Mouse (Mus musculus) neural tube, embryonic 11.5 days (tissue): ENCODE measurements around the gene Lclat1. TPM values are rescaled to one million over a fixed set of nuclear protein-coding genes. Genes with fewer than 3 reads are reported as not detected.

Source experiments
- ATAC-seq: fragments of 200-750 bp; cut with Nextera tagmentation; 2 replicates; pipeline ENCODE4 v1.8.0; 2017; ENCODE audit warnings: moderate number of reproducible peaks, mild to moderate bottlenecking, moderate TSS enrichment, moderate library complexity; ENCODE audit not compliant: insufficient read depth, low FRiP score, low TSS enrichment
- DNase-seq: peaks from one replicate; pipeline ENCODE4 v3.0.0-alpha.2; 2015; ENCODE audit warnings: low spot score
- H3K27ac ChIP-seq: fragments of 300-500 bp; sonication (generic); 2 replicates; pipeline ENCODE4 v1.5.1; 2014; ENCODE audit warnings: low read depth, mild to moderate bottlenecking, low read length
- H3K27me3 ChIP-seq: fragments of 300-500 bp; sonication (generic); 2 replicates; pipeline ENCODE4 v1.6.1; 2014; ENCODE audit warnings: mild to moderate bottlenecking, low read length, mixed read lengths; ENCODE audit not compliant: control insufficient read depth, insufficient read depth
- H3K36me3 ChIP-seq: fragments of 300-500 bp; sonication (generic); 2 replicates; pipeline ENCODE4 v1.6.1; 2014; ENCODE audit warnings: mild to moderate bottlenecking, low read length, moderate library complexity, mixed read lengths; ENCODE audit not compliant: control insufficient read depth, insufficient read depth
- H3K4me1 ChIP-seq: fragments of 300-500 bp; sonication (generic); 2 replicates; pipeline ENCODE4 v1.6.1; 2014; ENCODE audit warnings: low read length, mixed read lengths; ENCODE audit not compliant: control insufficient read depth, insufficient read depth
- H3K4me2 ChIP-seq: fragments of 300-500 bp; sonication (generic); 2 replicates; pipeline ENCODE4 v1.6.1; 2014; ENCODE audit warnings: low read depth, mild to moderate bottlenecking, moderate library complexity
- H3K4me3 ChIP-seq: fragments of 300-500 bp; sonication (generic); 2 replicates; pipeline ENCODE4 v1.5.1; 2014; ENCODE audit warnings: low read depth, low read length
- H3K9ac ChIP-seq: fragments of 300-500 bp; sonication (generic); 2 replicates; pipeline ENCODE4 v1.6.1; 2014; ENCODE audit warnings: mild to moderate bottlenecking, low read length
- H3K9me3 ChIP-seq: fragments of 300-500 bp; sonication (generic); 2 replicates; pipeline ENCODE4 v1.6.1; 2016; ENCODE audit warnings: low read length; ENCODE audit not compliant: control insufficient read depth
- WGBS: fragments of 180-500 bp; shearing (Covaris S2); extraction: QIAGEN DNeasy Blood & Tissue Kit; methylation state at CpG from one replicate; pipeline ENCODE4 v1.1.7; 2014; 5-methylcytosine and 5-hydroxymethylcytosine counted together
- polyA plus RNA-seq: library from polyadenylated mRNA; unstranded; fragments of >200 nt; fragmentation: Nextera tagmentation; extraction: Ambion mirVana; gene quantifications from 2 replicates; pipeline ENCODE4 v1.2.1, GENCODE M21; 2014

The Lclat1 gene
- polyA plus RNA-seq, 1 experiment from 2014 or later, result 15.8 TPM

DNA sequence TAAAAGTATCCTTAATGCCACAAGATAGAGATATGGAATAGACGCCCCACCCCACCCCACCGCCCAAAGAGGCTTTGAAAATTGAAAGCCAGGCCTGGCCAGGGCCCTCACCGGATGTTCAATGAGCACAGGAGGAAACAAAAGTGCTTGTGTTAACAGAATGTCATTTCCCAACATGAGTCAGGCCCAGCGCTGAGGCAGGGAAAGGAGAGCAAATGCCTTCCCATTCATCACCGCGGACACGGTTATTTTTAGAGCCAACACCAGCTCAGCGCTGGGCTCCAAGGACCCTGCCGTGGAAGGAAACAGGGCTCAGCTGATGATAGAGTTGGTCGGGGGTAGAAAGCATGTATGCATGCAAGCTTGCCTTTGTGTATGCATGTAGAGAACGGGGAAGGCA is 40.4 kb upstream of the Lclat1 start:
- no peaks in the 10 kb centered on the region for H3K9me3 ChIP-seq
- H3K27ac ChIP-seq, result no peak overlapping the region
- DNase-seq (peak; percentile 72), ATAC-seq (no peak)
- WGBS, result 35% methylated on average over 11 of the region's 11 CpGs
- no peaks in the 10 kb centered on the region for H3K27me3 ChIP-seq
- no peaks in the 10 kb centered on the region for H3K36me3 ChIP-seq
- no peak overlapping the region for H3K4me2 ChIP-seq
- H3K9ac ChIP-seq, result no peak overlapping the region
- H3K4me3 ChIP-seq, result no peak overlapping the region
- peaks cover 11% of the 10 kb centered on the region; the same call in 1 of the 2 replicates for H3K4me1 ChIP-seq

DNA sequence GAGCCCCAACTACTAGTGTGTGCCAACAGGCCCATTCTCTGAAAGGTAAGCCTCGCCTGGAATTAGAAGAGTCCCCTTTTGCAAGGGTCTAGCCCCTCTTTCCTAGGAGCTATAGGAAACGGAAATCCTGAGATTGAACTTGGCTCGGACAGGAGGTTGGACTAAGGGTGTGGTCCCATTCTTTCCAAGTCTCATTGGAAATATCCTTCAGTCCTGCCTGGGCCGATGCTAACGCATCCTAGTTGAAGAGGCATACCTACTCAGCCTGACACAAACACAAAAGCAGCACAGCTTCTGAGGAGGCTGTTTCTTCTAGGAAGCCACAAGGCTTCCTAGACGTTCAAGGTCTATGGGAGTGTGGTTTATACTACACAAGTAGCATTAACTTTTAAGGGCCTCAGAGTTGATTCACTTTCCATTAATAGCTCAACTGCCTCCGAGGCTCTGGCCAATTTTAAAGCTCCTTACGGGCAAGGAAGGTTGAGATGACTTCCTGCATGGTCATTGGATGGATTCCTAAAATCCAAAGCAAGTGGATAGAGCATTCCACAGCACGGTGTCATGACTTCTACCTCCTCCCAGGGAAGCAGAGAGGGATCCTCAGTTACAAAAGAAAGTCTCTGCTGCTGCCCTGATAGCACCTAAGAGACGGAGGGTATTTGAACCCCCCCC is 39.3 kb upstream of the Lclat1 start:
- Histone ChIP-seq H3K4me3 (no peak overlapping the region), H3K27me3 (no peaks in the 10 kb centered on the region), H3K36me3 (no peaks in the 10 kb centered on the region), H3K4me2 (no peak overlapping the region), H3K9me3 (no peaks in the 10 kb centered on the region), H3K4me1 (peaks cover 11% of the 10 kb centered on the region; the same call in 1 of the 2 replicates), H3K27ac (no peak overlapping the region), H3K9ac (no peak overlapping the region)
- WGBS, result 87% methylated on average over 10 of the region's 10 CpGs
- no peak for DNase-seq
- no peak for ATAC-seq

DNA sequence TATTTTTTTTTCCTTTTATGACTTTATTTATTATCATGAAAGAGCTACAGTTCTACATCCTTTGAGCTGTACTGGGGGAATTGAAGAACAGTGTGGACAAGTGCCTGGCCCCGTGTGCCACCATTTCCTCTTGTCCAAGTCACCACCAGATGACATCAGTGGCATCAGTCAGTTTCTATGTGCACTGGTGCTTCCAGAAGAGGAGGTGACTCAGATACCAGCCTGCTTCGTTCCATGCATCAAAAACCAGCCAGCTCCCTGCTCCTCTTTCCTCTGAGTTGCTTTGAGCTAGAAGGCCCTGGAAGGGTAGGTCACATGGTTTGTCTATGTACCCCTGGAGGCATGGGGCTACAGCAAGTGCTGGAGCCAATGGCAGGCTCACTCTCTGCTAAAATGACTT is 37.3 kb upstream of the Lclat1 start:
- Histone ChIP-seq H3K9me3 (no peaks in the 10 kb centered on the region), H3K27ac (no peak overlapping the region), H3K27me3 (no peaks in the 10 kb centered on the region), H3K4me2 (no peak overlapping the region), H3K4me1 (peaks cover 11% of the 10 kb centered on the region; the same call in 1 of the 2 replicates), H3K4me3 (no peak overlapping the region), H3K36me3 (no peaks in the 10 kb centered on the region), H3K9ac (no peak overlapping the region)
- DNase-seq (no peak), ATAC-seq (no peak)
- 92% methylated on average over 2 of the region's 2 CpGs for WGBS

DNA sequence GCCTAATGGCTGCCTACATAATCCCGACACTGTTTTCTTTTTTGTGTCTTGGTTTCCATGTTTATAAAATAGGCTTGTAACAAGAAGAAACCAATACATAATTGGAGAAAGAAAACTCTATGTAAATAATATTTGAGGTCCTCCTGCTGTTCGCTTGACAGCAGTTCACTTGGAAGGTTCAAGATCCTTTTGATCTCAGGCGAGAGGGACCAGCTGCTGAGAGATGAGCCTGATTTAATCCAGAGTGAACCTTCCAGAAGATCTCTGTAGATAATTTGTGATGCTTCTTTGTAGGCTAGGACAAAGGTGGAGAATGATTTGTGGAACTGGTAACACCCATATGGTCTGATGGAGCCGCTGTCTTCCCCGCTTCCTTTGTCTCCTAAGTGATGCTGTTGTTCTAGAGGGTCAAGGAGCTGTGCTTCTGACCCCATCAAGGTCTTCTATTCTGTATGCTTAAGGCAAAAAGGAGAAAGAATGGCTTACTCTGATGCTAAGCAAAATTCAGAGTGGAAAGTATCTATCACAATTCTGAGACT is 36.0 kb upstream of the Lclat1 start:
- Histone ChIP-seq H3K9ac (no peak overlapping the region), H3K27me3 (no peaks in the 10 kb centered on the region), H3K4me2 (no peak overlapping the region), H3K4me3 (no peak overlapping the region), H3K36me3 (no peaks in the 10 kb centered on the region), H3K4me1 (peaks cover 11% of the 10 kb centered on the region; the same call in 1 of the 2 replicates), H3K27ac (peak overlapping the region; percentile 49), H3K9me3 (no peaks in the 10 kb centered on the region)
- 51% methylated on average over 5 of the region's 5 CpGs for WGBS
- DNase-seq (no peak), ATAC-seq (no peak)

DNA sequence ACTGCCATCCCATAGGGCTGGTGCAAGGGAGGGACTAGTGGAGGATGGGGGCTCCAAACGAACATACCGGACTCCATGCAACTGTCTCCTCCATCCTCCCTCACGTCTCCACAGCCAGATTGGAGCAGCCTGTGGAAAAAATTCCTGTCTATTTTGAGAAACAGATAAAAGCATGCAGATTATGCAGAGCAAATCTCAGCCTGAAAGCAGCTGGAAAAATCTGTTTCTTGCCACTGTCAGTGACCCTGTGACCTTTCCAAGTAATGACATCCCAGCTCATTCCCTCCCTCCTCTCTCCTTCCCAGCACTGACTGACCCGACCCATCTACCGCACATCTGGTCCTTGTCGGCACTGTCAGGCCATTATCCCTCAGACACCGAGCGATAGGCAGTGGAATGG is 35.5 kb upstream of the Lclat1 start:
- H3K4me1 ChIP-seq, result peaks cover 11% of the 10 kb centered on the region; the same call in 1 of the 2 replicates
- H3K27ac ChIP-seq, result peak overlapping the region; percentile 49
- DNase-seq (peak; percentile 32), ATAC-seq (peak; percentile 27; the same call in 1 of the 2 replicates)
- H3K36me3 ChIP-seq, result no peaks in the 10 kb centered on the region
- H3K9ac ChIP-seq, result no peak overlapping the region
- no peak overlapping the region for H3K4me3 ChIP-seq
- no peak overlapping the region for H3K4me2 ChIP-seq
- 34% methylated on average over 8 of the region's 8 CpGs for WGBS
- no peaks in the 10 kb centered on the region for H3K9me3 ChIP-seq
- no peaks in the 10 kb centered on the region for H3K27me3 ChIP-seq

DNA sequence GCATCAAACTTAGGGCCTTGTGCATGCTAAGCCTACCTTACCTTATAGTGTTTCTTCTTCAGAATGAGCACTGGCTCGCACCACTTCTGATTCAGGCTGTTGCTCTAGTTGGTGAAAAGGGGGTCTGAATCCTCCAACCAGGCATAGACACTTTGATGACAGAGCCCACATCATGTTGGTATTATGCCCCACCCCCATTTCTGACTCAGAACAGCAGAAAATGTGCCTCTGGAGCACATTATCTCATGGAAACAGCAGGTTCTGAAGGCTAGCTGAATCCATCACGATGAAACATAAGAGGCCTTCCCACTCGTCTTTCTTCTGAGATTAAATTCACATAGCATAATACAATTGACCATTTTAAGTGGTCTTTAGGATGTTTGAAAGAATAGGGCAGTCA is 33.2 kb upstream of the Lclat1 start:
- ATAC-seq, result no peak
- Histone ChIP-seq H3K27me3 (no peaks in the 10 kb centered on the region), H3K4me2 (no peak overlapping the region), H3K9ac (no peak overlapping the region), H3K4me3 (no peak overlapping the region), H3K36me3 (no peaks in the 10 kb centered on the region), H3K9me3 (no peaks in the 10 kb centered on the region), H3K4me1 (0 out of 2 replicates have a peak, but pooled peaks cover 5% of the 10 kb centered on the region), H3K27ac (no peak overlapping the region)
- no peak for DNase-seq
- 86% methylated on average over 3 of the region's 3 CpGs for WGBS

DNA sequence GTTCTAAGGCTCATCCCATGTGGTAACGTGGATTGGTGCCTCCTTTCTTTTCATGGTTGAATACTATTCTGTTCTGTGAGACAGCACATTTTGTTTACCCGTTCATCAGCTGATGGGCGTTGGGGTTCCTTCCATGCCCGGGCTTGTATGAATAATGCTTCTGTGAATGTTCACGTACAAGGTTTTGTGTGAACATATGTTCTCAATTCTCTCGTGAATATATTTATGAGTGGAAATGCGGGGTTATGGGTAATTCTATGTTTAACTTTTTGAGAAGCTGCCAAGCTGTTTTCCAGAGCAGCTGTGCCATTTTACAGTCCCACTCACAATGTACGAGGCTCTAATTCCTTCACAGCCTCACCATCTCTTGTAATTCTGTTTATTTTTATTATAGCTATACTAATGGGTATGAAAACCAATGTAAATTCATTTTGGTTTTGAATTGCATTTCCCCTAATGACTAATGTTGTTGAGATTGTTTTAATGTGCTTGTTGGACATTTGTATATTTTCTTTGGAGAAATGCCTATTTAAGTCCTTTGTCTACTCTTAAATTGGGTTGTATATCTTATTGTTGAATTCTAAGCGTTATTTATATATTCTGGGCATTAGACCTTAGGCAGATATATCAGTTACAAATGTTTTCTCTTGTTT is 32.4 kb upstream of the Lclat1 start:
- Histone ChIP-seq H3K4me3 (no peak overlapping the region), H3K9ac (no peak overlapping the region), H3K27me3 (no peaks in the 10 kb centered on the region), H3K27ac (no peak overlapping the region), H3K9me3 (no peaks in the 10 kb centered on the region), H3K36me3 (no peaks in the 10 kb centered on the region), H3K4me1 (0 out of 2 replicates have a peak, but pooled peaks cover 5% of the 10 kb centered on the region), H3K4me2 (no peak overlapping the region)
- DNase-seq (no peak), ATAC-seq (no peak)
- 87% methylated on average over 9 of the region's 9 CpGs for WGBS

DNA sequence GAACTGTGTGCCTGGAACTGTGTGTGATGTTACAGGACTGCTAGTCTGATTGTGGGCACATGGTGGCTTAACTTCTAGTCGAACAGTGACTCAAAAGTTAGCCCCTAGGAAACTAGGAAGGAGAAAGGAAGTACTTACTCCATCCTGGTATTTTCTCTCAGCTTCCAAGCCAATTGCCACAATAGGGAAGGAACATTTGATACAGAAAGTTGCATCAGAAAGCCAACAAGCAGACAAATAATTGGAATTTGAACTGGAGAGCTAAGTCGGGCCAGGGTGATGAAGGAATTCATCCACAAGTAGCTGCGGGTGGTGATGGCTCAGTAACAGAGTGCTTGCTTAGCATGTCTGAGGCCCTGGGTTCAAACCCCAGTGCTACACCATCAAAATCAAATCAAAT is 30.1 kb upstream of the Lclat1 start:
- no peak for DNase-seq
- H3K36me3 ChIP-seq, result no peaks in the 10 kb centered on the region
- ATAC-seq, result no peak
- no peaks in the 10 kb centered on the region for H3K27me3 ChIP-seq
- no peak overlapping the region for H3K4me3 ChIP-seq
- H3K4me1 ChIP-seq, result no peaks in the 10 kb centered on the region
- no peaks in the 10 kb centered on the region for H3K9me3 ChIP-seq
- H3K4me2 ChIP-seq, result no peak overlapping the region
- no peak overlapping the region for H3K9ac ChIP-seq
- WGBS, result 90% methylated on average over 3 of the region's 3 CpGs
- H3K27ac ChIP-seq, result no peak overlapping the region
